Mouse (Mus musculus): ENCODE results near the gene Xkr8.
"Not testable (repeated sequence)": the region's sequence is repeated elsewhere in the genome, so short reads cannot be mapped to it uniquely, and the experiment has no call there.

The Xkr8 gene

DNA sequence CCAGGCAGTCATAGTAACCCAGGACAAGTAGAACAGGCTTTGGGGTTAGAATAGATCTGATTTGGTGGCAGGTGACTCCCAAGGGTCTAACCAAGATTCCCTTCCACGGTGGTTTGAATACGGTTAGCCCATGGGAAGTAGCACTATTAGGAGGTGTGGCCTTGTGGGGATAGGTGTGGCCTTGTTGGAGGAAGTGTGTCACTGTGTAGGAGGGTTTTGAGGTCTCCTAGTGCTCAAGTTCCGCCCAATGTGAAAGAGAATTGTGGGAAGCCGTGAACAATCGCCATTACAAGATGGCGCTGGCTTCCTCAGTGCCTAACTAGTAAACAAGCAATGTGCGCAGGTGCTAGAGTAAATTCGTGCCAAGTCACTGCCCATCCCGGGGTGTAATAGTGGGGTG, 4.8 kb upstream of the Xkr8 start:
- DNase-seq (ENCODE audit: low read depth, low spot score), result not testable (repeated sequence)

DNA sequence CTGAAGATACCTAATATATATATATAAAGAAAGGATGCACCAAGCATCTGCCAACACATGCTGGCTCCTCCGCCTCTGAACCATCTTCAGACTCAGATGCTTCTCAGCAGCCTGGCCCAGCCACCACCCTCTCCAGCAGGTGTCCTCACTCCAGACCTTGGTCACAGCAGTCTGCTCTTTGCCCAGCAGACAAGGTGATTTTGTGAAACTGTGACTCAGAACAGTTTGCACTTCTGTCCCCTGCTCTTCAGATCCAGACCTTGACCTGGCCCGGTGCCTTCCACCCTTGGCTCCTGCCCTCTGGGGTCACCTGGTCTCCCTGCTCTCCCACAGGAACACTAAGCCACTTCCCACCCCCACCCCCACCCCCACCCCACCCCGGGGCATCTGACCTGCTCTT, 3.5 kb upstream of the Xkr8 start:
- DNase-seq (ENCODE audit: low read depth, low spot score), result no peak

DNA sequence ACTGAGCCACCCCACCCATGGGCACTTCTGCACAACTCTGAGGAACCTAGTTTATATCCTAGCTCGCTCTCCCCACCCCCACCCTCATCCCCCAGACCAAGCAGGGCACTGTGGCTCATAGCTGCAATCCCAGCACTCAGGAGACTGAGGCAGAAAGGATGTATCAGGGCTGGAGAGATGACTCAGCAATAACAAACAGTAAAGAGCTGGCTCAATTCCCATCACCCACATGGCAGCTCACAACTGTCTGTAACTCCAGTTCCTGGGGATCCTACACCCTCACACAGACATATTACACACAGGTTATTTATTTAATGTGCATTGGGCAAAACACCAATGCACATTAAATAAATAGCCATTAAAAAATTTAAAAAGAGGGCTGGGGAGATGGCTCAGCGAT, 3.0 kb upstream of the Xkr8 start:
- no peak for DNase-seq (ENCODE audit: low read depth, low spot score)

DNA sequence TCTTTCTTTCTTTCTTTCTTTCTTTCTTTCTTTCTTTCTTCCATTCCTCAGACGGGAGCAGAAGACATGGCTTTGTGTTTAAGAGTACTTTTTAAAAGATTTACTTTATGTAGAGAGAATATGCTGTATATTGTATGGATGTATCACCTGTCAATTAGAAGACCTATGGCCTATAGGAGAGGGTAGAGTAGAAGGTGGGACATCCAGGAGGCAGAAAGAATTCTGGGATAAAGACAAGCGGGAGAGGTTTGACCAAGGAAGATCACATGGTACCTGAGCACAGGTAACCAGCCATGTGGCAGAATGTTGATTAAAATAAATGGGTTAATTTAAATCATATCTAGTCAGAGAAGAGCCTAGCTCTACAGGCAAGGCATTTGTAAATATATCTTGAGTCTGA, 2.4 kb upstream of the Xkr8 start:
- no peak for DNase-seq (ENCODE audit: low read depth, low spot score)

DNA sequence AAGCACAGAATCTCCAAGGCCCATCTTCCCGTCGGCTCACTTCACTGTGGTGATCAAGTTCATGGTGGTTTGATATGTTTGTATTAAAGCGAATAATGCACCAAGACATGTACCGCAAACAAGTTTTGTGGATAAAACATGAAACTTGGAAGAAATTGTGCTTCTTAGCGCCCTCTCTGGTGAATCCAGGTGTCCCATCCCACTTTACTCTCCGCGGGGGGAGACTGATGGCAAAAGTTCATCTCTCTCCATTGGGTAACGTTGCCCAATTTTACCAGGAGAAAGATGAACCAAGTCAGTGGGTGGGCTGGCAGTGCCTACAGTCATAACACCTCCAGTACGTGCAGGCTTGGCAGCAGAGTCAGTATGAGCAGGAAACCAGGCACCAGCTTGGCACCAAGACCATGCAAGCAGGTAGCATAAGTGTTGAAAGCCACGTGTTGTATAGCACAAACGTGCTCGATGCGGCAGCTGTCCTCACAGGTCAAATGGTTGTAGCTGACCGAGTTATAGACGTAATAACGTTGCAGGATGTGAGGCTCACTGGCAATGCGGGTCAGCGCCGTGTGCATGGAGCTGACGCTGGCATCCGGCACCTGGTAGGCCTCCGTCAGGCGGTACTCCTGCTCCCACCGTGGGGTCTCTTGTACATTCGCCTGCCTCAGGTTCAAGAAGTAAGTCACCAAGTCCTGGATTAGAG, 875 bp upstream of the Xkr8 start:
- DNase-seq (ENCODE audit: low read depth, low spot score), result no peak

DNA sequence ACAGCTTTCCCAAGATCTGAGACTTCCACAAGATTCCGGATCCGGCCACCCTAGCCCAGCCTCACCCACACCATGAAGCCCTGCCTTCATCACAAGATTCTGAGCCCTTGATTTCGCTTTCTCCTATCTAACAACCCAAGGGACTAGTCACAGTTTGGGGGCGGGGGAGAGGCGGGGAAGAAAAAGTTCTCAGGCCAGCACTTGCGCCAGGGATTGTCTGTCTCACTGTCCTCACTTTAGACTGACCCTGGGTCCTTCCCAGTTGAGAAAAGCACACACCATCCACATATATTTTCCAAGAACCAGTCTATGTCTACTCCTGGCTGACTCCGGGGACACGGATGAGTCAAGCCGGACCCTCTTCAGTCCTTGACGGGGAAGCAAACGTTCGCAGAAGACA, 730 bp downstream of the Xkr8 start:
- no peak for DNase-seq (ENCODE audit: low read depth, low spot score)

DNA sequence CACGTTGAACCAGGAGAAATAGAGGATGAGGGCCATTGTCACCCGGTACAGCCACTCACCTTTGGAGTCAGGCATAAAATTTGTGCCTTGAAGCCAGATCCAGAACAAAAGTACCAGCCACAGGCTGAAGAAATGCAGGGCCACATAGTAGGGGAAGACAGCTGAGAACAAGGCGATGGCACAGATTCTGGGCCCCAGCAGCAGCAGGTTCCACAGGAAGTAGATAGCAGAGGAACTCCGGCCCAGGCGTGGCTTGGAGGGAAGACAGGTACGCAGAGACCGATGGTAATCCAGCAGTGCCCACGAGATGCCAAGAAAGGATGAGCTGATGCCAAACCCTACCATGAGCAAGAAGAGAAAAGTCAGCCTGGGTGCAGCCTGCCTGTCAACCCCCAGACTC, 4.1 kb downstream of the Xkr8 start:
- DNase-seq (ENCODE audit: low read depth, low spot score), result no peak

DNA sequence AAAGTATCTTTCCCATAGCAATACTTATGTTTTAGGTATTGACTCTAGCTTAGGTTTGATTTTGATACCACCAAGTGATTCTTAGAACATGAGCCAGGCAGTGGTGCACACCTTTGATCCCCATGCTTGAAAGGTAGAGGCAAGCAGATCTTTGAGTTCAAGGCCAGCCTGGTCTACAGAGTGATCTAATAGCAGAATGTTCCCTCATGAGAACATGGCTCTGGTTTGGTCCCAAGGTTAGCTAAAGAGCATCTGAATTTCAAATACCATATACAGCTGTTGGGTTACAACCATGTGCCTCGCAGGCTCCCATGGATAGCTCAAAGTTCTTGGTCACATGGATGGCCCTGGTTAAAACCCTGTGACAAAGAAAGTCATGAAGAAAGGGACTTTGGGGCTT, 14.1 kb downstream of the Xkr8 start:
- DNase-seq (ENCODE audit: low read depth, low spot score), result no peak

DNA sequence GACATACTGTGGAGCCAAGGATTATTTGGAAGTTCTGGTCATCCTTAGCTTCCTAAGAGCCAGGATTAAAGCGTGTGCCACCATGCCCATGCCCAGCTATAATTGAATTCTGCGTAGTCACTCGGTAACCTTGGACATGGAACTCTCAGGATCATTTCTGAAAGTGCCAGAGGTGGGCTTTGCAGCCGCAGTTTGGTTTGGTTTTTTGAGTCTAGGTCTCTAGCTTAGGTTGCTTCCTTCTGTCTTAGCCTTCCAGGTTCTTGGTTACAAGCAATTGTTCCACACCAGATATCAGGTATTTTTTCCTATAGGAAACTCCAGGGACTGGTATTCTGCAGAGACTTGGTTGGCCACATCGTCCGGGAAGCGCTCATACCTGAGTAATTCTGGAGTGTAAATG, 19.2 kb downstream of the Xkr8 start:
- no peak for DNase-seq (ENCODE audit: low read depth, low spot score)

DNA sequence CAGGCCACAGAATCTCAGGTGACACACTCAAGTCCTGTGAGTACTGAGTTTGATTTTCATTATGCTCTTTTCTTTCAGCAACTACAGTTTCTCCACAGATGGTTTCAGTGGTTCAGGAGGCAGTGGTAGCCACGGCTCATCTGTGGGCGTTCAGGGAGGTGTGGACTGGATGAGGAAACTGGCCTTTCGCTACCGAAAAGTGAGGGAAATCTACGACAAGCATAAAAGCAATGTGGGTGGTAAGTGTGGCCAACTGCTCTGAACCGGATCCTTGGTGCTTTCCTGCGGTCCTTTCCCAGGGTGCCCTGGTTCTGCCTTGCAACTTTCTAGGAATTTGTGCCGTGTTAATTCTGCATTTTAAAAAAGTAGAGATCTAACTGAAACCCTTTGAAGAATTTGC, 25.5 kb downstream of the Xkr8 start:
- no peak for DNase-seq (ENCODE audit: low read depth, low spot score)

DNA sequence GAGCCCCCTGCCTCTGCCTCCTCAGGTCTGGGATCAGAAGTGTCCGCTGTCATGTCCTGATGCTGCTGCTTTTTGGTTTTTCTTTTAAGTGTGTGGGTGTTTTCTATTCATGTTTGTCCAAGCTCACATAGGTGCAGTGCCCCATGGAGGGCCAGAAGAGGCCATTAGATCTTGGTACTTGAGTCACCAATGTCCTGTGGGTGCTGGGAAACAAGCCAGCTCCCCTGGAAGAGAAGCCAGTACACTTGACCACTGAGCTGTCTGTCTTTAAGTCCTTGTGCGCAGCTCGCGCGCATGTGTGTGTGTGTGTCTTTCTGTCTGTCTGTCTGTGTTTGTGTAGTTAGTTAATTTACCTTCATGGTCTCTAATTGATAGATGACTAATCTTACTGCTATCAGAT, 30.3 kb downstream of the Xkr8 start:
- DNase-seq (ENCODE audit: low read depth, low spot score), result no peak

DNA sequence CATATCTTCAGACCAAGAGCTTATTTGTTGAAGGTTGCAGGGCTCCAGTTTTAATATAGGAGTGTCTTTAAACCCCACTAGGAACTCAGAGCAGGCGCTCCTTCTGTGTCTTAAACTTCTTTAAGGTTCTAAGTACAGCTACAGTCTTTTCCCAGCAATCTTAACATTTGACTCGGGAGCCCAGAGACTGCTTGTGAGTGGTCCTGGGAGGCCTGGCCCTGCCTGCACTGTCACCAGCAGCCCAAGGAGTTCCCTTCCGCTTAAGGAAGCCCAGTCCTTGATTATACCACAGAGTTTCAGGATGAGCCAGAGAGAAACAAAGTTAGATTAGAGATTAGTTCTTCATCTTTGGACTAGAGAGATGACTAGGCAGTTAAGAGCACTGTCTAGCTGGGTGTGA, 39.0 kb downstream of the Xkr8 start:
- no peak for DNase-seq (ENCODE audit: low read depth, low spot score)

DNA sequence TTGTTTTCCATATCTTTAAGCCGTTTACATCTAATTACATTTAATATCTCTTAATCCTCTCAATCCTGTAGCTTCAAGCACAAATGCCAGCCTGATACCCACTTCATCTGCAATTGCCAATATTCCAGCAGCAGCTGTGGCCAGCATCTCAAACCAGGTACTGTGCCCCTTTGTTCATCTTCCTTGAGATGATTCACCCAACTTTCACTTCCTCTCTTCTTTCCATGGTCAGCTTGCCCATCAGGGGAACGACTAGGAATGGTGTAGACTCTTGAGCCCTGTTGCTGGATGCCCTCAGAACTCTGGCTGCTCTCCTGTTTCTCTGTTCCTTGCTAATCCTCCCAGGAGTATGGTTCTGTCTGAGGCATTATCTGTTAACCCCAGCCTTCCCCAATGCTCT, 42.7 kb downstream of the Xkr8 start:
- no peak for DNase-seq (ENCODE audit: low read depth, low spot score)

DNA sequence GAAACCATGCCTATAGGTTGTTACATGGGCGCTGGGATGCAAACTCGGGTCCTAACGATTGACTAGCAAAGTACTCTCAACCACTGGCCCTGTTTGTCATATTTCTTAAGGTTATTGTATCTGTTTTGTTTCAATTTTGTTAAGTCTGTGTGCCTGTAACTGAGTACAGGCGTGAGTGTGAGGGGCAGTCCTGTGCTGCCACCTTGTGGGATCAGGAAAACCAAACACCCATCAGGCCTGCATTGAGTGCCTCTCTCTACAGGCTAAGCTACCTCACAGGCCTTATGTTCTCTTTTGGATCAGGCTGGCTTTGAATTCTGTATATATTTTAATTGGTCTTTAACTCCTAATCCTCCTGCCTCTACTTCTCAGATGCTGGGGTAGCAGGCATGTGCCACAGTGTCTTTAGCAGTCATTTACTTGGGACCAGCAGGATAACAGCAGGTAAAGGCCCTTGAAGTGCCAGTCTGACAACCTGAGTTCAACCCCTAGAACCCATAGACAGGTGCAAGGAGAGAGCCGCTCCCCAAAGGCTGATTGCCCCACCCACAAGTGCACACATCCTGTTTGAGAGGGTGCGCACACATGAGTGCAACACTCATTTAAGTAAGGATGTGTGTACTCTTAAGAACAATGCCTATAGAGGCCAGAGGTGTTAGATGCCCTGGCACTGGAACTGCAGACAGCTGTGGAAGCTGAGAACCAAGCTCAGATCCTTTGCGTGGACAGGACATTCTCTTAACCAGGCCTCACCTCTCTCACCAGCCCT, 55.4 kb downstream of the Xkr8 start:
- DNase-seq (ENCODE audit: low read depth, low spot score), result no peak
